Mouse (Mus musculus): ENCODE measurements at regions not wholly inside any gene's neighbourhood (a gene's known extent, or its start where the extent isn't known, plus 50 kb on each side); places are given as distances from the start of the nearest gene placed in this dataset.

DNA sequence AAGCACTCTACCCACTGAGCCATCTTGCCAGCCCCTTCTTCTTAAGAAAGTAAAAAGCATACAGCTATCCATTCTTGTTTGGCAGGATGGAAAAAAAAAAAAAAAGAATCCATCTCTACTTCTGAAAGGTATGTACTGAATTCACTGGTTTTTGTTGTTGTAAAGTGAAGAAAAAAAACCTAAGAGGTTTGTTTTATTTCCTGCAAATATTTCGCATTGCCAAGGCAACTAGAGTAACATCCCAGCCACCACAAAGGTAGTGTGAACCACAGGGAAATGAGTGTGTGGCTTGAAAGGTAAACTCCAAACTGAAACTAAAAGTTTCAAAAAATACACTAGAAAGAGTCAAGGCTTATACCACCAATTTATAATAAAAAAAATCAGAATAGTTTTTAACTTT lies 361.0 kb upstream of the 4930412O13Rik start:
- no peak for TF ChIP-seq CTCF (conservative IDR thresholded peaks at IDR 0.05; ENCODE audit: low read length)
- TF ChIP-seq NANOG (IDR thresholded peaks at IDR 0.05; ENCODE audit: borderline replicate concordance, low read length): no peak
- TF ChIP-seq POU5F1 (IDR thresholded peaks at IDR 0.05; ENCODE audit: borderline replicate concordance, low read length): no peak

Measured in E14TG2a.4 (cell line).